Mouse (Mus musculus) megakaryocyte progenitor cell, adult 5-6 weeks (primary cell): ENCODE measurements around the gene Frs2. TPM values are rescaled to one million over a fixed set of nuclear protein-coding genes. Genes with fewer than 3 reads are reported as not detected.

ENCODE experiments used
- ATAC-seq: replicated peaks from 2 replicates; pipeline ENCODE4 v1.8.0; 2016; ENCODE audit warnings: mild to moderate bottlenecking, moderate TSS enrichment, inconsistent platforms; ENCODE audit not compliant: poor library complexity
- total RNA-seq, 2 experiments: library from RNA; stranded (forward) in 1 of 2; stranded (reverse) in 1 of 2; fragments of 157-497, 149-512 nt in 1 of 2; fragments of 200-1000 nt in 1 of 2; gene quantifications; 2 replicates each; pipeline versions ENCODE4 v1.2.3 to v1.2.4; 2015 to 2017

Frs2 gene
- 33.5 and 37.9 TPM in 2 replicates for total RNA-seq (2015)
- total RNA-seq (2017): 14.4 and 15.1 TPM in 2 replicates

DNA sequence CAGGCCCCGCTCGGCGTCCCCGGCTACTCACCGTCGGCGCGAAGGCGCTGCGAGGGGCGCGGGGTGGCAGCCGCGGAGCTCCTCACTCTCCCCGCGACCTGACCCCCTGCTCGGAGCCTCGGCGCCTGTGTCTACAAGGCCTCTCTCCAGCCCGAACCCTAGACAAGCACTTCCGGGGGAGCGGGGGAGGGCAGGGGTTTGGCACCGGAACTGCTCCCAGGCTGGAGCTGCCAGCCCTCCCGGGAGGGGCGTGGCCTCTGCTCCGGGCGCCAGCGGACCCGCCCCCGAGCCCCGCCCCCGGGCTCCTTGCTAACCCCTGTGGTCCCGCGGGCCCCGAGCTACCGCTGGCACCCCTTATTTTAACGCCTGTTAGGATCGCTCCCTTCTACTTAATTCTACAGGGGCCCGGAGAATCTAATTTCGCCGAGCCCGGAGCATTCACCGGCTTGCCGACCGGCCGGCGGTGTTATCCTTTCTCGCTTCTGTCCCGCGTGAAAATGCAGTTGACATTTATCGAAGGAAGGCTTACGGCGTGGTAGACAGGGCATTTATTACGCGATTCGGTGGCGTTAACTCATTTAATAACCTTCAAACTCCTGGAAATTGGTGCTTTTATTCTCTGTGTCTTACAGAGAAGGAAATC, at the start of gene Frs2:
TSS of gene Frs2 (minus strand) at position 174 of the 643 bp plus-strand sequence.
- ATAC-seq: peak; percentile 70

DNA sequence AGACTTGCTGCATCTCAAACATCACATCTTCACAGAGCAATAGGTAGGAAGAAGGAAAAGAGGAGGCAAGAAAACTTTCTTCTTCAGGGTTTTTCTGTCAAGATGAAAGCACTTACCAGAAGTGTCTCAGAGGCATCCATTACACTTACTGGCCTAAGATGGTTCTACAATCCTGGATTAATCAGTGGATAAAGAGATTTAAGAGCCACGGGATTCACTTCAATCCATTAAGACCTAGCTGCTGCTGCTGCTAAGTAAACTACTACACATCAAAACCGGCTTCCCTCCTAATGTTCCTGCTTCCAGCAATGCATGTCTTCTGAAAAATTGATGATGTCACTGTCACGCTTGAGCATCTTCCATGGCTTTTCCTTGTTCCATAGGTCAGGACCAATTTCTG, 48.4 kb upstream of the Frs2 start:
- no peak for ATAC-seq

DNA sequence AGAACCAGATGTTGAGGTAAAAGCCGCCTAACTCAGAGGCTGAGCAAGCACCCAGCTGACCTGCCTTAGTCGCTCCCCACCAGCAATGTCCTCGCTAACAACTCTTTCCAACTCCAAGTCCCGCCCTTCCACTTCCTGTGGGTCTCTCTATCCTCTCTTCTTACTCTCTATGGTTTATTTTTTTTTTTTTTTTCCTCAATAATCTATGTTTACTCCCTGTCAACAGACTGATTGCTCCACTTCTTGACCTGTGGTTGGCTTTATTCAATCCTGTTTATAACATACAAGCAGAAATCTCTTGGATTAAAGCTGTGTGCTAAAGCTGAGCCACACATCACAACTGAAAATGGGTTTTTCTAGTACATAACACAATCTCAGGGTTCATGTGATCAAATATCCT, 47.4 kb upstream of the Frs2 start:
- ATAC-seq: no peak

DNA sequence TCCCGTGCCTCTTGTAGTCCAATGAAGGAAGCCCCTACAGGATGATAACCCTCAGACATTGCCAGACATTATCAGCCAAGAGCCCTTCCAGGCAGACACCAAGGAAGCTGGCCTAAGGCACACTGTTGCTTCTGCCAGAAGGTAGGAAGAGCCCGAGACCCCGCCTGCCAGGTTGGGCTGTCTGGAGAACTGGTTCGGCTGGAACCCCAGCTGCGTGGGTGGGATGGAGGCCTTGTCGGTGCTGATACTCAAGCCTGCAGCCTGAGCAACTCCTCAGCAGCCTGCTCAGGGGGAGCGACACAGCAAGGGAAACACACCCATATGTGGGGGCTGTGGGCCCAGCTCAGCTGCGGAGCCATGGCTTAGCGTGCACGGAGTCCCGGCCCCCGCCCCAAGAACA, 46.7 kb upstream of the Frs2 start:
- no peak for ATAC-seq

DNA sequence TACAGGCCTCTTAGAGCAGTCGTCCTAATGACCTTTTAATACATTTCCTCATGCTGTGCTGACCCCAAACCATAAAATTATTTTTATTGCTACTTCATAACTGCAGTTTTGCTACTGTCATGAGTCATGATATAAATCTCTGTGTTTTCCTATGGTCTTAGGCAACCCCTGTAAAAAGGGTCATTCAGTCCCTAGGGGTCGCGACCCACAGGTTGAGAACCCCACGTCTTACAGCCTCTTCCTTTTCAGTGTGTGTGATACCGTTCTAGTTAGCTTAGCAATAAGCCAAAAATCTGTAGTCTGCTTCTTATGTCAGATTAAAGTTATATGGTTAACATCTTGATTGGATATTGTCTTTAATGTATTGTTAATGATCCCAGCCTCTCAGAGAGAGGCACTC, 45.0 kb upstream of the Frs2 start:
- ATAC-seq: no peak

DNA sequence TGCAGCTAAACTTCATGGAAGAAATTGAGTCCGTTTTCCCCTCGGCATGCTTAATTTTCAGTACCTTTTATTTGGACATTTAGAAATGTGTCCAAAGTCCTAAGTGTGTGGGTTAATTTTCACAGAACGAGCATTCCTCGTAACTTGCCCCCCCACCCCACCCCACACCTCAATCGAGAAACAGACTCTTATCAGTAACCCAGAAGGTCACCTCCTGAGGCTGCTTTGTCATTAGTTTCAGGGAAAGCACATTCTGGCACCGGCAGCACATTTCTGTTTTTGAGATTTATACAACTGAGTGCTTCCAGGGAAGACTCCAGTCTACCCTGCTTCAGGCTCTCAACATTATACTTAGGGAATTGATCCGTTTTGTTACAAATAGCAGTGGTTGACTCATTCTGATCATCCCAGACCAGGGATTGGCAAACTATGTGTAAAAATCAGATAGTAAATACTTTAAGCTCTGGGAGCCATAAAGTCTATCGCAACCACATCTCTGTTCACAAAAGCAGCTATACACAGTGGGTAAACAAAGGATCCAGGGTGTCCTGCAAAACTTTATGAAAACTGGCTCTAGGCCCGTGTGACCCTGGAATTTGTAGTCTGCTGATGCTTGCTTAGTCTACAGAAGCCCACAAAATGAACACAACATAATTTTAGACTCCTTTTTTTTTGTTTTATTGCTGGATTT, 37.2 kb upstream of the Frs2 start:
- no peak for ATAC-seq

DNA sequence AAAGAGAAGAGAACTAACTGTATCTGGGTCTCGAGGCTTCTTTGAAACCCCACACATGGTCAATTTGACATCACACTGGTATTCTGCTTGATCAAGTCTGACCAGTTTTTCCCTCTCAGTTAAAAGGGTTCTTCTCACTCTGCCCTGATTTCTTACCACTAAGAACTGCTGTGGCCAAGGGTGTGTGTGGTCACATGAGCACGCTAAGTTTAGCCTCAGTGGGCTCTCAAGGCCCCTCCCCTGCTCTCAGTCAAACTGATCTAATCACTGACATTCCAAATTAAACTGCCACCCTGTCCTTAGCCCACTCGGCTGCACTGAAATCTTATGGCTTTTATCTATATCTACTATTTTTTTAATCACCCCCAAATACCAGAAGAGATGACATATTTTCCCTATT, 32.8 kb upstream of the Frs2 start:
- no peak for ATAC-seq

DNA sequence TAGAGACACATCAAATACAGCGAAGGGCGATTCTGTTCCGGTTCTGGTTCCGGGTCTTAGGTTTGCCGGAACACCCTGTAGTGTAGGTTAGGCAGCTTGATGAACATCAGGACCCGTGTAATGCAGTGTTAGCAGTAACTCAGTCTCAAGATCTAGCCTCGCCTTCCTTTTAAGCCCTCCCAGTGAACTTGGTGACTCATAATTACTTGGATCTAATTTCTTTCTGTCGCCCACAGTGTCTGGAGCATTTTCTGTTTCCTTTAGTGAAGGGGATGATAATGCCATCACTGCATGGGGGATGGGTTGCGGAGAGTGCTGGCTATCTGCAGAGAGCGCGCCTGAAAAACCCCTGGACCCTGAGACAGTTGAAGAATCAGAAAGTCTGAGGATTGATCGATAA, 26.3 kb upstream of the Frs2 start:
- ATAC-seq: no peak

DNA sequence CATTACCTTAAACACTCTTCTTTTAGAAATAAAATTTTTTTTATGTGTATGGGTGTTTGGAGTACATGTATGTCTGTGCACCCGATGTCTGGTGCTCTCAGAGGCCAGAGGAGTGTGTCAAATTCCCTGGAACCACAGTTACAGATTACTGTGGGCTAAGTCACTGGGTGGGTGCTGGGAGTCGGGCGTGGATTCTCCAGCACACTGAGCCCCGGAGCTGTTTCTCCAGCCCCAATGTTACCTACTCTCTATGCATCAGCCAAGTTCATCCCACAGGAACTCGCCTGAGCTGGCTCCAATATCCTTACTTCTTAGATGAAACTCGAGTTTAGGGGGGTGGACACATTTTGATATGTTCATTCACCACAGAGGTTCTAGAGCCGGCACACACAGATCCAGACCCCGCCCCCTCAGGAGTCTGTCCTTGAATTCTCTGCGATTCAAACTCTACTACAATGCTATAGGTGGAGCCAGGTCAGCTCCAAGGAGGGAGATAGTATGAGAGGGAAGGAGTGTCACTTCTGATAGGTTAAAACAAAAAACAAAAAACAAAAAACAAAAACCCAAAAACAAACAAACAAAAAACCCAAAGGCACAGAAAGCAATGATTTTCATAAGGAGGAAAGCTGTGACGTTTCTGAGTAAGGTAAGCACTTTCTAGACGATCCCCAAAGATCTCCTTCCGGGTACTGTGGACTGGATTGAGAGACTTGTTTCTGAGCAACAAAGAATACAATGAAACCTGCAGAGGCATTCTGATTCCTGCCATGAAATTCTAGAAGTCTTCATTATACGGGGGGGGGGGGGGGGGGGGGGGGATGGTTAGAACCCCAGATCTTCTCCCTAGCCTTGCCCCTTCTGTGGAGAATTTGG, 25.5 kb upstream of the Frs2 start:
- ATAC-seq: peak; percentile 46; the same call in 1 of the 2 replicates

DNA sequence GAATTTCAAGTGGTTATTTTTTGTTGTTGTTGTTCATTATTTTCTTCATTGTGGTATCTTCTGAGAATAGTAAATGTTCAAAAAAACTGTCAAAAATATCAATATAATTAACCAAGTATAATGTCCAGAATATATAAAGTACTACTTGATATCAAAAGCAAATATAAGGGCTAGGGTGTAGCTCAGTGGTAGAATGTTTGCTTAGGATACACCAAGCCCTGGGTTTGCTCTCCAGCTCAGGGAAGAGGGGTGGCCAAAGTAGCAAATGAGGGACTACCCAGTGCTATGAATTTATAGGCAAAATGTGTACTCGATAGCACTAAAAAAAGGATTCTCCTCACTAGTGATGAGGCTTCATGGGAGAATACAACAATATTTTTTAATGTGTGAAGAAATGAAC, 24.8 kb upstream of the Frs2 start:
- ATAC-seq: no peak

DNA sequence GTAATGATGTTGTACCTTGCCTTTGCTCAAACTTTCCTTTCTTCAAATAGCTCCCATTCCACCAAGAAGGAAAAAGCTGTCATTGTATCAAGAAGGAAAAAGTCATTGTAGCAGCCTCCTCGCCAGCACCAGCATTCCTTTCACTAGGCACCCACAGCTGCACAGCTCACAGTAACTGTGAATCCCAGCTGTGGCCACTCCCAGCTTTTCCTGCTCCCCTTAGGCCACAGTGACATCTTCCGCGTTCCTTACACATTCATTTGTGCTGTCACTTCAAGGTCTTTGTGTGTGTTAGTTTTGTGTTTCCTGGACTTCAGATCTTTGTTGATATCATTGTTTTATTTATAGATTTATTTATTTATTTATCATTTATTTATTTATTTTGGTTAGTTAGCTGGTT, 23.7 kb upstream of the Frs2 start:
- no peak for ATAC-seq

DNA sequence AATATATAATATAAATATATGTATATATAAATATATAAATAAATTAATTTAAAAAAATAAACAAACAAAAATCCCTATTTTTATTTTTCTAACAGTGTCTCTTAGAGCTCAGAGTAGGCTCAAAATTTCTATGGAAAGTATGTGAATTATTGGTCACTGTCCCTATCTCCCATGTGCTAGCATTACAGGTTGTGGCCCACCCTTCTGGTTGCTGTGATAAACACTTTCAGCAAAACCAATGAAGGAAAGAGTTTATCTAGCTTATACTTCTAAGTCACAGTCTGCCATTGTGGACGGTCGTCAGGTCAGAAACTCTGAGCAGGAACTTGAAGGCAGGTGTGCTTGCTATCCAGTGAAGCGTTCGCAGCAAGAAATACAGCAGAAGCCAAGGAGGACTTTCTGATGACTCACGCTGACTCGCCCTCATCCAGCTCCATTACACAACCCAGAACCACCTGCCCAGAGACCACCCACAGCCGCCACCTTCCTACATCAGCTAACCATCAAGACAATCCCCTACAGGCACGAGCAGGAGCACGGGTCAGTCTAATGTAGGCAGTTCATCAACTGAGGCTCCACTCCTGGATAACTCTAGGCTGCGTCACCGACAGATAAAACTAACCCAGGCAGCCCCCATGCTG, 18.6 kb upstream of the Frs2 start:
- ATAC-seq: peak; percentile 95

DNA sequence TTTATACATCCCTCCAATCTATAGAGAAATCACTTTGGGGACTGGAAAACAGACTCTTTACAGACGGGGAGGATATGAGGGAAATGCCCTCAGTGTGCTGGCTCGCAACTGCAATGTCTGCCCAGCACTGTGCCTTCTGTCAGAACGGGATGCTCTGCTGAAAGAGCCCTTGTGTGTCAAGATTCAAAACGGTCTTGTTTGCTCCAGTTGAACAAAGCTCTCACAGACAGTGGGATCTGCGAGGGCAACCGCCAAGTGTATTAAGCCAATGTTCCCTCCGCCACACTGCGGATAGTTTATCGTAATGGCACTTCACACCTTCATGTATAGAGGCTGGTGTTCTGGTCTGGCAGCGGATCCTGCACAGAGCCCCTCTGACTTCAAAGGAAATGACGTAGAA, 14.3 kb upstream of the Frs2 start:
- no peak for ATAC-seq

DNA sequence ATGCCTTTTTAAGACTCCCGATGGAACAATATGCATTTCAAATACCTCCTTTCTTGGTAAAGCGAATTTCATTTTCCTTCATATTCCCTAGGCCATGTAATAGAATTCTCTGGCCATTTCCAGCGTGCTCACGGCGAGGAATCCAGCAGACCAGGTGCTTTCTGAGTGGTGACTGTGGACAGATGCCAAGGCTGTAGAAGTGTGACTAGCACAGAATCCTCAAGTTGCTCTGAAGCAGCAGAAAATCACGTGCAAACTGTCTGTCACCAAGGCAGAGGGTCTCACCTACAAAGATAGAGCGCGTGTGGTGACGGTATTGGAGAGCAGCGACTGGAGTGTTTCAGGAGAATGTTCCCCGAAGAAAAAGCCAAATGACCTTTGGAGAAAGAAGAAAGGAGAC, 11.8 kb upstream of the Frs2 start:
- ATAC-seq: no peak

DNA sequence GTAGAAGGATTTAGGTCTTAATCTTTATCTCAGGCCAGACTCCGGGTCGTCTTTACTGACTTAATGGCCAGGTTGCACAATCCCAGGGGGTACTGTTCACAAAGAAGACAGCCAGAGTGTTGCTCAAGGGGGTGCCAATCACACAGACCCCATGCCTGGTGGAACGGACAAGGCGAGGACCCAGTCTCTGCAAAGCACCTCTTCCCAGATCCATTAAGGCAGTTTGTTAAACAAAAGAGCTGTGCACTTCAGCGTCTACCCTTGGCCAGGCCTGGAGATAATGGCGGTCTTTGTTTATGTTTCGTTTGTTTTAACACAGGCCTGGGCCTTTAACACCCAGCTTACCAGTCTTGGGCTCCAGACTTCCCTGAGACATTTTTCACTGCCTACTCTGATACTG, 3.9 kb upstream of the Frs2 start:
- no peak for ATAC-seq

DNA sequence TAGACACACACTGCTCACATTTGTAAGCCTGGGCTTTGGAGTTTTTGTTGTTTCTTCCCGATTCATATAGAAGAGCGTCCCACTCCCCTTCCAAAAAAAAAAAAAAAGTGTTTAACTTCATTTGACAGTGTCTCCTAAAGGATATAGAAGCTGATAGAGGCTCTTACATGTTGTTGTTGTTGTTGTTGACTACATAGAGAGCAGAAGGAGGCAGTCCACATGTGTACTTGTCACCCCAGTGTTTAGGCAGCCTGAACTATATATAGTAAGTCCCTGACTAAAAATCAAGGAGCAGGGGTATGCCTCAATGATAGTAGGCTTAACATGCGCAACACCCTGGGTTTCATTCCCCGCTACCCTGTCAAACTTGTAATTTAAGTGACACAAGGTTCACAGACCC, 3.3 kb upstream of the Frs2 start:
- ATAC-seq: no peak

DNA sequence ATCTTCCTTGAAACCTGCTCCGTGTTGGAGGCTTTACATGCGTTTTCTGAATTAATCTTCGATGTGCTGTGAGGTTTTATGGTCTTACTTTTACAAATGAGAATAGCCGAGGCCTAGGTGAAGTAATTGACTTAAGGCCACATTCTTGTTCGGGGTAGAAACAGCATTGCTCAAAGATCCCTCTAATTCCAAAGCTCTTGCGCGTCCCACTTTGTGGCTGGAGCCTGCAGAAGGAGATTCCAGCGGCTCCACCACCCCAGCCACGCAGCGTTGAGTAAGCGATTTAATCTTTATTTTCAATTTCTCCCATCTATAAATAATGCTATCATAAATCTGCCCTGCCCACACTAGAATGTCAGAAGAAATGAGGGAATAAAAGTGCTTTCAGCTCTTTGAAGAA, 2.9 kb upstream of the Frs2 start:
- no peak for ATAC-seq

DNA sequence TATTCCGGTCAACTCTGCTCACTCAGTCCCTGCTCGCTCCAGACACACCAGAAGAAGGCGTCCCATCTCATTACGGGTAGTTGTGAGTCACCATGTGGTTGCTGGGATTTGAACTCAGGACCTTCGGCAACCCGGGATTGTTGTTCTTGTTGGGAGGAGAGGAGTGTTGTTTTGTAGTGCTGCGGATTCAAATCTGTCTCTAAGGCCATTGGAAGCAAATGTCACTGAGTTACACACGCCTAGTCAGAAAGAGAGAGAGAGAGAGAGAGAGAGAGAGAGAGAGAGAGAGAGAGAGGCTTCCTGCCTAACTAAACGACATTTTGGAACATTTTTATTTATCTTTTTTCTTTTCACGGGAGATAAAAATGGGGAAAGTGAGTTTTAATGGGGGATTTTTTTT, 2.4 kb upstream of the Frs2 start:
- ATAC-seq: no peak

DNA sequence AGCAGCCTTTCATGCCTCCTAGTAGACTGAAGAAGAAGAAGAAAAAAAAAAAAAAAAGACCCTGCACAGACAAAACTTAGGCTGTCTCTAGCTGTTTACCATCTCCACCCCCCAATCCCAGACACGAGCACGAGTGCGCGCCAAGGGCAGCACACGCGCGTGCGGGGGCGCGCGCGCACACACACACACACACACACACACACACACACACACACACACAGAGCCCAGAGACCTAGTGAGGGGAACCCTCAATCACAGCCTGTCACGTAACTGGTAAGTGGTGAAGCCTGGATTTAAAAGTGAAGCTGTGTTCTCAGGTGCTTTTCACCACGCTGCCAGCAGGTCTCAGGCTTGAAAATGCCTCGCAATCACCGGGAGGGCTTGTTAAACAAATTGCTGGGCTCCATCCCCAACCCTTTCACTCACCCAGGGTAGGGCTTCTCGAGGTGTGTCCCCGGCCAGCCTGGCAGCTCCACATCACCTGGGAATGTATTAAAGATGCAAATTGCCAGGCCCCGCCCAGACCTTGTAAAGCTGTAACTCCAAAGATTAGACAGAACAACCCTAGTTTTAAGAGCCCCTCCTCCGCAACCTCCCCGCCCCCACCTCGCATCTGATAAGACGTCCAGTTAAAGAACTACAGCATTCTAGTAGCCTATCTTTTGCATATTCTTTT, 1.7 kb upstream of the Frs2 start:
- ATAC-seq: peak; percentile 41

DNA sequence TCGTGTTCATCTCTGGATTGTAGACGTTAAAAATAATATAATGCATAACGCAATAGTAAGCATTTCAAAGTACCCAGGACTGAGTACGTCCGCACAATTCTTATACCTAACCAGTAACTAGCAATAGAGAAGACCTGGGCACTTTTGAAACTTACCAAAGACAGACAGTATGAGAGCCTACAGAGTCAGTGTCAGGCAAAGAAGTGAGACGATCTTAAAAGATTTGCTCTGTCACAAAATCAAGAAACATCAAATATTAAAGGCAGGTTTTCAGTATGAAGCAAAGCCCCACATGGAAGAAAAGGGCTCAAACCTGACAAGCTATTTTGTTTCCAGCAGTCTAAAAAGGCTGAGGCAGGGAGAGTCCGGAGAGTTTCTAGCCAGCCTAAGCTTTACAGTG, 907 bp upstream of the Frs2 start:
- ATAC-seq: no peak
